Mouse (Mus musculus) mouse trophoblast stem cell (cell line): ENCODE measurements at regions not wholly inside any gene's neighbourhood (a gene's known extent, or its start where the extent isn't known, plus 50 kb on each side); places are given as distances from the start of the nearest gene placed in this dataset.

Source experiments
- in situ Hi-C, 2 experiments: fragments of 300-500 bp; cut with MseI, MboI; formaldehyde crosslinking; loops; 2 replicates in 1 of 2; 3 replicates in 1 of 2; pipeline ENCODE4 v1.15.1; 2025

- in situ Hi-C loops: no loop called here
Measured at GRCm38 (mm10) chr9:23024061-23024460, 198.8 kb upstream of the Bmper start.

DNA sequence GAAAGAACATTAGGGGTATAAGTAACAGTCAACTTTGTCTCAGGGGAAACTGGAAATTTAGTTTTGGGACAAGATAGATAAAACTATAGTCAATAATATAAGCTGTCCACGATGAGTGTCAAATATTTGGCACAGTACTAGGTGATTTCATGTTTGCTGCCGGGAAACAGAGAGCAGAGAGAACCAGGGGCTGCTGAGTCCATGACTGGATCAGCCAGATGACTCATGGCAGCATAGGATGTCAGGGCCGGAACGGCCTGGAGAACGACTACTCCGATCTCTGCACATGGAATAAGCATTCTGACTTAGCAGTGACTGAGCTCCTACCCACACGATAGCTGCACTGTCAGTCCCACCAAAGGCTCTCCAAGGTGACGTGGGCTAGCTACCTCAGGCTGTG, 197.6 kb upstream of the Bmper start:
- in situ Hi-C loops: no loop called here

GRCm38 (mm10) chr9:23027377-23028313, 195.2 kb upstream of the Bmper start:
- in situ Hi-C loops: no loop called here

GRCm38 (mm10) chr9:23029421-23029820, 193.5 kb upstream of the Bmper start:
- in situ Hi-C loops: no loop called here

- in situ Hi-C loops: no loop called here
Measured at GRCm38 (mm10) chr9:23030138-23030537, 192.7 kb upstream of the Bmper start.

GRCm38 (mm10) chr9:23030546-23030945, 192.3 kb upstream of the Bmper start:
- in situ Hi-C loops: no loop called here

DNA sequence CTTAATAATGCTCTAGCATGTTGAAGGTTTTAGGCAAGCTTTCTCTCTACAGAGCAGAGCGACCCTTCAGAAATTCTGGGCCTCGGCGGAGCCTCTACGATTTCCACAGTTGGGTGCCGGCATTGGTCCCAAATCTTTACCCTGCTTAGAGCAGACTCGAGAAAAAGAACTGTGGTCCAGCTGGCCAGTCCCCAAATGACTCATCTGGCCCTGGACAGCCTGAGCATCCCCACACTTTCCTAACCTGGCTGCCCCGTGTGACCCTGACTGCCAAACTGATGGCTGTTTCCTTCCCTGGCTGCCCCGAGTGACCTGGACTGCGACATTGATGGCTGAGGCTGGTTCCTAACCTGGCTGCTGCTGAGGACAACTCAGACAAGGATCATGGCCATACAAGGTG, 191.0 kb upstream of the Bmper start:
- in situ Hi-C loops: no loop called here

- in situ Hi-C loops: no loop called here
Measured at GRCm38 (mm10) chr9:23035306-23035705, 187.6 kb upstream of the Bmper start.

DNA sequence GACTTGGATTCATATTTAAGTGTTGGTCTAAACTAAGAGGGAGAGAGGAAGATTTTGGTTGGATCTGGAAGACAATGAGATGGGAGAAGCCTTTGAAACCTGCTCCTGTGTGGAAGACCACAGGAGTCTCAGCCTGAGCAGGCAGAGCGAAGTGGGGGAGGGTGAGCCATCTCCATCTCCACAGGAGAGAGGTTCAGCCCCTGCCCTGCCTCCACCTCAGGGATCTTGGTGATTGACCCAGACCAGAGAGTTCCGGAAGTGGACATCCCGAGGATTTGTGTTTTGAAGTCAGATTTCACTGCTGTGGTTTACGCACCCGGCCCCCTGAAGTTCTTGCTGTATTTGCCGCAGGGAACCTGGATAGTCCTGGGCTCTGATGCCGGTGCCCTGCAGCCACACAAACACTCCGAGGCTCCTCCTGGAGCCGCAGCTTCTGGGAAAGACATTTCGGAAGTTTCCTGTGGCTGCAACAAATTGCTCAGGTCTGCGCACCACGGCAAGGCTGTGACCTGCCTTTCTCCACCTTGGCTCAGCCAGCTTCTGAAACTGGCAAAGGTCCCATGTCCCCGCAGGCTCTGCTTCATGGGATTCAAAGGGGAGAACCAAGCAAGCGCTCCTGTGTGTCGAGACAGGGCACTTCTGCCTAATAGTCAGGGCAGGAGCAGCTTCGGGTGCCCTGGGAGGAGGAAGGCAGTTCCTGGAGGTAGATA, 186.8 kb upstream of the Bmper start:
- in situ Hi-C loops: no loop called here

GRCm38 (mm10) chr9:23037513-23037914, 185.4 kb upstream of the Bmper start:
- in situ Hi-C loops: no loop called here

DNA sequence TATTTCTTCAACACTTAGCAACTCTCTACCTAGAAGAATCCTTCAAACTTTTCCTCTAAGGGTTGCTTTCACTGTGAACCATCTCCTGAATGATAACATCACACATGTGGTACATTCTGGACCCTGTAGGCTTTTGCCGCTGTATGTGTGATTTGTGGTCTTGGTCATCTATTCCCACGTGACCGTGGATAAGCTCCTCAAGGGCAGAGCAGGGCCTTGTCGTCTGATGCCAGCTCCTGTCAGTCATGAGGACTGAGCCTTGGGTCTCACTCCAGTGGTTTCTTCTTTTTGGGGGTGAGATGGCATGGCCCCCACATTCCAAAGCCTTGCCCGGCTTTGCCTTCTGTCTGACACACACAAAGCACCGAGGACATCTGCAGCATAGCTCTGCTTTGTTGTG, 183.3 kb upstream of the Bmper start:
- in situ Hi-C loops: no loop called here

GRCm38 (mm10) chr9:23041025-23041424, 181.9 kb upstream of the Bmper start:
- in situ Hi-C loops: no loop called here

DNA sequence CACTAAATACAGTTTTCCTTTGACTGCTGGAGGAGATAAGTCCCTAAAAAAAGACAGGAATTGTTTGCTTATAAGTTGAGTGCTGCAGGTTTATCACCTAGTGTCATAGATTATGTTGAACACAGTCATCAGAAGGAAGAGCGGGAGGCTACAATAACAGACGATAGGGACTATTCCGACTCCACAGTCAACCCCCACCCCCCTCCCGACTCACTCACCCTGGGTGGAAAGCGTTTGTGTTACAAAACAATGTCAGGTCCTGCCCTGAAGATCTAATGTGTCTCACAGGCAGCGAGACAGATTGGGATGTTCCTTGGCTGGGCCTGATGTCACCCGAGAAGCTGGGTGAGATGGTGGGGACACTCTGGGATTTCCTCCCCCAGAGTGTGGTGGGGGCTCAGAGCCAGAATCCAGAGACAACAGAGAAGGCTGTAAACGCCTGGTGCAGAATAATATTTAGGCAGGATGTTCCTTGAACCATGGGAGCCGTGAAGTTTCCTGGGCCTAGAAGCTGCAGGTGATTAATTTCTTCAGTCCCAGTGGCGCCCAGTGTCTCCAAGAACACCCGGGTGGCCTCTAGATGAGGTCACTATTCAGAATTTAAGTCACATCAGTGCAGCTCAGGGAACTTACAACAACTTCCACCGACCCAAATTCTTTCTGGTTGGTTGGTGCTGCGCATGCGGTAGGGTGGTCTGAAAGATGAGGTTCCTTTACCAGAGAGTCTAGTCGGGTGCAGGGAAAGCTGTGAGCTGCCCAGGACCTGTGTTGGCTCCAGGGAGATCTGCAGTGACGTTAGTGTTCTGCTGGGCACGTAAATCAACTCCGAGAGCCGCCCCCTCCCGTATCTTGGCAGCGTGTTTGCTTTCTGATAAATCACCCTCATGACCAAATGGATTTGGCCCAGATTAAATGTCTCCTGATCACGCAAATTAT, 181.1 kb upstream of the Bmper start:
- in situ Hi-C loops: no loop called here

DNA sequence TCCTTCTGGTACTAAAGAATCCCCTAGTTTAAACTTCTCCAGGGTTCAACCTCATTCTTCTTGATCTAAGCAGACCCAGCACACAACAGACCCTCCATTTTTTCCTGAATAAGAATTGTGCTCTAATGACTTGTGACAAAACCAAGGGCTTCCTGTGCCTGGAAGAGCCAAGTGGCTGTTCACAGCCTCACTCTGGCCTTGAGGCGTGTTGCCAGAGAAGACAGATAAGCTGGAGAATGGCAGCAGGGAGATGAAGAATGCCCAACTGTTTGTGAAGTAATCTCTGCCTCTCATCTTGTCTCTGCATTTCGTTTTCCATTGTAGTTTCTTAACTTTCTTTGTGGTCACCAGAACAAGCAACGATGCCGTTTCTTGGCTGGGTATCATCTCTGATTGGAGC, 179.9 kb upstream of the Bmper start:
- in situ Hi-C loops: no loop called here

DNA sequence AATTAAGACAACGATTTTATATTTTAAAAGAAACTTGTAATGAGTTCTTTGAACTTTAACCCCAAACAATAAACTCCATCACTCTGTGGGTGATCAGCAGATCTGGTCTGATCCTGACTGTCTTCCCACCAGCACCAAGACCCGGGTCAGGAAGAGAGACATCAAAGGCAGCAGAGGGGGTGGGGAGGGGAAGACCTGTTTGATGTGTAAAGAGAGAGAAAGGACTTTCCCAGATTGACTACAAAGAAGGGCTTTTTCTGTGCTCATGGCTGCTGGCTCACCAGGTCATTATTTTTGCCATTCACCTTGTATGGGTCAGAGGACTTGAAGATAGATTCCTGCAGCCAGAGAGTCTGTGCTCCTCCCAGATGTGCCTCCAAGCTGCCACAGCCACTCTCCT, 177.4 kb upstream of the Bmper start:
- in situ Hi-C loops: no loop called here

DNA sequence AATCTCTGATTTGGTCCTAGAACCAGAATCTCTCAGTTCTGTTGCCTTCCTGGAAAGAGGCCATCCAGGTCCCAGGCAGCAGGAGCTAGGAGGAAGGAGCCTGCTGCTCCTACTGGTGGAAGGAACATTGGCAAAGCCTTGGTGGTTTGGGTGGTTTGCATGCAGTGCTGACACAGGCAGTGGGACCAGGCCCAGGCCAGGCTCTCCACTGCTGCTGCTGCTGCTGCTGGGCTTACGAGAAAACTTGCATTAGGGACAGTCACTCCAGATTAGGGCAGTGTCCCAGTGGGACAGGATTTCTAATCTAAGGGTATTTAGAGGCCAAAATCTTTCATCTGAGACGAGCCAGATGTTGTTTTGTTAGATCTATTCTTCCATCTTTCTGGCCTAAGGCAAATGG, 172.1 kb upstream of the Bmper start:
- in situ Hi-C loops: no loop called here

- in situ Hi-C loops: no loop called here
Measured at GRCm38 (mm10) chr9:23059526-23059925, 163.3 kb upstream of the Bmper start.

GRCm38 (mm10) chr9:23060526-23060925, 162.3 kb upstream of the Bmper start:
- in situ Hi-C loops: no loop called here

GRCm38 (mm10) chr9:23061179-23061929, 161.5 kb upstream of the Bmper start:
- in situ Hi-C loops: no loop called here

DNA sequence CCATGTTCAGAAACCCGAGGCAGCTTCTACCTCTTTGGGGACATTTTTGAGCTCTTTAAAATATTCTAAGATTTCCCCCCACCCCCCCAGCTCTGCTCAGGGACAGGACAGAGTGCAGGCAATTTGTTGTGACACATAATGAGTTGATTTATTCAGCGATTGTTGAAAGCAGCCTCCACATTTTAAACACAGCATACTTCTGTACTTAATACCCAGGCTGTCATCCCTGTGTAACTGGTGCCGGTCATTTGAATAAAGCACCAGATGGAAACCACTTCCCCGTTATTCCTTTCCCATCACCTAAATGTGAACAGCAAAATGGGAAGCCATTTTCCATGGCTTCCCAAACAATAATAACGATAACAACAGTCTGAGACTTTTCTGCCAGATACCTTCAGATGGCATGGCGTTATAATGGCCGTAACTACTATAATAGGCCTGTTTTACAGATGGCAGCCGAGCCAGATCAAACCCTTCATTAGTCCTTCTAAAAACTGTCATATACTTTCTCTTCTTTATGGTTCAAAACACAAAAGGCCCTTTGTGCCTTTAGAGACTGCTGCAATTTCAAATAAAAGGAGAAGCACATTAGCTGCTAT, 160.7 kb upstream of the Bmper start:
- in situ Hi-C loops: no loop called here
